Mouse (Mus musculus) liver, embryonic 11.5 days (tissue): ENCODE data around the gene Plekho1. TPM values are rescaled to one million over a fixed set of nuclear protein-coding genes. Genes with fewer than 3 reads are reported as not detected.
"Not testable (repeated sequence)": the region's sequence is repeated elsewhere in the genome, so short reads cannot be mapped to it uniquely, and the experiment has no call there.

Experiments
- ATAC-seq: fragments of 200-750 bp; cut with Nextera tagmentation; replicated peaks from 2 replicates; pipeline ENCODE4 v1.8.0; 2017; ENCODE audit warnings: moderate number of reproducible peaks, mild to moderate bottlenecking, moderate TSS enrichment, moderate library complexity; ENCODE audit not compliant: low FRiP score
- DNase-seq: peaks from one replicate; pipeline ENCODE4 v3.0.0-alpha.2; 2017; ENCODE audit warnings: low spot score
- H3K27ac ChIP-seq: fragments of 300-500 bp; sonication (generic); 2 replicates; pipeline ENCODE4 v1.5.1; 2014; ENCODE audit warnings: mild to moderate bottlenecking, low read depth, low read length, control low read depth
- H3K27me3 ChIP-seq: fragments of 300-500 bp; sonication (generic); replicated peaks from 2 replicates; pipeline ENCODE4 v1.6.1; 2014; ENCODE audit warnings: low read length, mixed read lengths; ENCODE audit not compliant: control insufficient read depth, insufficient read depth
- H3K36me3 ChIP-seq: fragments of 300-500 bp; sonication (generic); 2 replicates; pipeline ENCODE4 v1.6.1; 2014; ENCODE audit warnings: mild to moderate bottlenecking, low read length, moderate library complexity, mixed read lengths; ENCODE audit not compliant: control insufficient read depth, insufficient read depth
- H3K4me1 ChIP-seq: fragments of 300-500 bp; sonication (generic); replicated peaks from 2 replicates; pipeline ENCODE4 v1.6.1; 2014; ENCODE audit warnings: low read length, mixed read lengths; ENCODE audit not compliant: control insufficient read depth, insufficient read depth
- H3K4me2 ChIP-seq: fragments of 300-500 bp; sonication (generic); 2 replicates; pipeline ENCODE4 v1.6.1; 2014; ENCODE audit warnings: mild to moderate bottlenecking, control low read depth, moderate library complexity
- H3K4me3 ChIP-seq: fragments of 300-500 bp; sonication (generic); 2 replicates; pipeline ENCODE4 v1.5.1; 2014; ENCODE audit warnings: low read depth, low read length, control low read depth
- H3K9ac ChIP-seq: fragments of 300-500 bp; sonication (generic); 2 replicates; pipeline ENCODE4 v1.6.1; 2014; ENCODE audit warnings: low read depth, low read length, control low read depth
- H3K9me3 ChIP-seq: fragments of 300-500 bp; sonication (generic); 2 replicates; pipeline ENCODE4 v1.6.1; 2016; ENCODE audit warnings: low read length, inconsistent platforms, mixed read lengths; ENCODE audit not compliant: control insufficient read depth
- WGBS: fragments of 180-500 bp; shearing (Covaris S2); extraction: QIAGEN DNeasy Blood & Tissue Kit; methylation state at CpG from one replicate; pipeline ENCODE4 v1.1.7; 2014; 5-methylcytosine and 5-hydroxymethylcytosine counted together
- polyA plus RNA-seq: library from polyadenylated mRNA; unstranded; fragments of >200 nt; fragmentation: Nextera tagmentation; extraction: Ambion mirVana; gene quantifications from 2 replicates; pipeline ENCODE4 v1.2.1, GENCODE M21; 2014

Plekho1 gene
- 21.6 and 22.9 TPM in 2 replicates for polyA plus RNA-seq

GRCm38 (mm10) chr3:95995802-95996428 lies at the start of gene Plekho1:
TSS of gene Plekho1 (minus strand) at chr3:95996001.
- Histone ChIP-seq H3K27me3 (no peaks in the 10 kb centered on the region; the same call in 1 of the 2 replicates), H3K36me3 (0 out of 2 replicates have a peak, but pooled peaks cover 3% of the 10 kb centered on the region), H3K9me3 (no peaks in the 10 kb centered on the region), H3K9ac (peak within 1 kb of the TSS; percentile 85), H3K4me1 (peaks cover 56% of the 10 kb centered on the region), H3K4me2 (peak within 1 kb of the TSS; percentile 96), H3K4me3 (peak within 1 kb of the TSS; percentile 80), H3K27ac (peak within 1 kb of the TSS; percentile 94)
- WGBS: under 1% methylated on average over 82 of the region's 84 CpGs
- ATAC-seq (peak; percentile 25), DNase-seq (peak; percentile 70)

- not testable (repeated sequence) for H3K4me2 ChIP-seq, H3K9me3 ChIP-seq, H3K9ac ChIP-seq, H3K27me3 ChIP-seq, H3K27ac ChIP-seq, DNase-seq, ATAC-seq, H3K36me3 ChIP-seq, H3K4me3 ChIP-seq, H3K4me1 ChIP-seq
- 84% methylated on average over 3 of the region's 3 CpGs for WGBS
Observed at GRCm38 (mm10) chr3:96044559-96044958, 48.8 kb upstream of the Plekho1 start.

- 0 out of 2 replicates have a peak, but pooled peaks cover 2% of the 10 kb centered on the region for H3K36me3 ChIP-seq
- no peak for DNase-seq
- 80% methylated on average over 1 of the region's 1 CpGs for WGBS
- H3K4me3 ChIP-seq: no peak overlapping the region
- H3K27me3 ChIP-seq: no peaks in the 10 kb centered on the region
- H3K4me1 ChIP-seq: no peaks in the 10 kb centered on the region
- H3K9me3 ChIP-seq: no peaks in the 10 kb centered on the region
- H3K4me2 ChIP-seq: no peak overlapping the region
- H3K27ac ChIP-seq: no peak overlapping the region
- H3K9ac ChIP-seq: no peak overlapping the region
- ATAC-seq: no peak
Observed at GRCm38 (mm10) chr3:96043104-96043503, 47.3 kb upstream of the Plekho1 start.

GRCm38 (mm10) chr3:96041079-96041478 lies 45.3 kb upstream of the Plekho1 start:
- Histone ChIP-seq H3K27ac (no peak overlapping the region), H3K4me2 (no peak overlapping the region), H3K9ac (no peak overlapping the region), H3K4me1 (no peaks in the 10 kb centered on the region), H3K27me3 (no peaks in the 10 kb centered on the region), H3K36me3 (no peaks in the 10 kb centered on the region), H3K9me3 (no peaks in the 10 kb centered on the region), H3K4me3 (no peak overlapping the region)
- WGBS: 92% methylated on average over 6 of the region's 6 CpGs
- ATAC-seq (no peak), DNase-seq (no peak)

- WGBS: 96% methylated on average over 2 of the region's 2 CpGs
- ATAC-seq (no peak), DNase-seq (no peak)
- Histone ChIP-seq H3K27me3 (no peaks in the 10 kb centered on the region), H3K27ac (no peak overlapping the region), H3K4me1 (no peaks in the 10 kb centered on the region), H3K36me3 (no peaks in the 10 kb centered on the region), H3K9ac (no peak overlapping the region), H3K9me3 (no peaks in the 10 kb centered on the region), H3K4me3 (no peak overlapping the region), H3K4me2 (no peak overlapping the region)
Observed at GRCm38 (mm10) chr3:96040663-96041006, 44.8 kb upstream of the Plekho1 start.

- H3K9me3 ChIP-seq: no peaks in the 10 kb centered on the region
- no peak for ATAC-seq
- no peak for DNase-seq
- H3K4me3 ChIP-seq: no peak overlapping the region
- no peaks in the 10 kb centered on the region for H3K36me3 ChIP-seq
- no peaks in the 10 kb centered on the region for H3K27me3 ChIP-seq
- 82% methylated on average over 9 of the region's 9 CpGs for WGBS
- H3K4me2 ChIP-seq: no peak overlapping the region
- H3K4me1 ChIP-seq: no peaks in the 10 kb centered on the region
- H3K27ac ChIP-seq: no peak overlapping the region
- no peak overlapping the region for H3K9ac ChIP-seq
Observed at GRCm38 (mm10) chr3:96039857-96040662, 44.3 kb upstream of the Plekho1 start.

- H3K4me2 ChIP-seq: no peak overlapping the region
- DNase-seq (no peak), ATAC-seq (no peak)
- WGBS: 90% methylated on average over 4 of the region's 4 CpGs
- H3K27ac ChIP-seq: no peak overlapping the region
- H3K4me1 ChIP-seq: no peaks in the 10 kb centered on the region
- H3K36me3 ChIP-seq: no peaks in the 10 kb centered on the region
- no peak overlapping the region for H3K9ac ChIP-seq
- no peak overlapping the region for H3K4me3 ChIP-seq
- no peaks in the 10 kb centered on the region for H3K27me3 ChIP-seq
- no peaks in the 10 kb centered on the region for H3K9me3 ChIP-seq
Observed at GRCm38 (mm10) chr3:96038851-96039250, 43.0 kb upstream of the Plekho1 start.

- no peak overlapping the region for H3K4me2 ChIP-seq
- H3K27ac ChIP-seq: no peak overlapping the region
- H3K9ac ChIP-seq: no peak overlapping the region
- no peaks in the 10 kb centered on the region for H3K4me1 ChIP-seq
- DNase-seq: no peak
- H3K9me3 ChIP-seq: no peaks in the 10 kb centered on the region
- no peaks in the 10 kb centered on the region for H3K36me3 ChIP-seq
- no peak overlapping the region for H3K4me3 ChIP-seq
- WGBS: 83% methylated on average over 5 of the region's 5 CpGs
- no peaks in the 10 kb centered on the region for H3K27me3 ChIP-seq
- no peak for ATAC-seq
Observed at GRCm38 (mm10) chr3:96038156-96038555, 42.4 kb upstream of the Plekho1 start.

- 85% methylated on average over 6 of the region's 6 CpGs for WGBS
- DNase-seq: no peak
- no peaks in the 10 kb centered on the region for H3K36me3 ChIP-seq
- no peak overlapping the region for H3K9ac ChIP-seq
- H3K9me3 ChIP-seq: no peaks in the 10 kb centered on the region
- no peaks in the 10 kb centered on the region for H3K4me1 ChIP-seq
- no peak overlapping the region for H3K4me3 ChIP-seq
- no peak for ATAC-seq
- no peak overlapping the region for H3K27ac ChIP-seq
- no peaks in the 10 kb centered on the region for H3K27me3 ChIP-seq
- H3K4me2 ChIP-seq: no peak overlapping the region
Observed at GRCm38 (mm10) chr3:96036796-96037195, 41.0 kb upstream of the Plekho1 start.
